Mouse (Mus musculus) spleen, postnatal 4 days (tissue): Measurements from ENCODE around the gene Mef2c.

ENCODE experiments used
- DNase-seq, 2 experiments: peaks; one replicate each; pipeline ENCODE4 v3.0.0; 2022; ENCODE audit warnings: low spot score in 2 of 2

Mef2c gene

GRCm38 (mm10) chr13:83503919-83504318 is at the start of gene Mef2c:
Mef2c (plus strand) TSS chr13:83504034.
- DNase-seq: no peak

GRCm38 (mm10) chr13:83458729-83459128 is 45.1 kb upstream of the Mef2c start:
- no peak for DNase-seq

DNA sequence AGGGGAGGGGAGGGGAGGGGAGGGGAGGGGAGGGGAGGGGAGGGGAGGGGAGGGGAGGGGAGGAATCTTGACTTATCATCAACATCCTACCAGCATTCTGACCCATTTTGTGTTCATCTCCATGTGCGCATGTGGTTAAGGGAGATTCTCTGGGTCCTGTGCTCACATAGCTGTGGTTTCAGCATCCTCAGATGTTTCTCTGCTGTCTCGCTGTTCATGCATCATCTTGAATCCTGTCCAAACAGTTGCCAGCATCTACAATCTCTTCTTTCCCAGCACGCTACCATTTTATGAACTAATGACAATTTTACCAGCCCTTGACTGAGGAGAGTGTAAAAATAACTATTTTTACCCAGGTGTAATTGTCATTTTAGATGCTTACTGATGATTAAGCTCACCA is 44.2 kb upstream of the Mef2c start:
- no peak for DNase-seq

DNA sequence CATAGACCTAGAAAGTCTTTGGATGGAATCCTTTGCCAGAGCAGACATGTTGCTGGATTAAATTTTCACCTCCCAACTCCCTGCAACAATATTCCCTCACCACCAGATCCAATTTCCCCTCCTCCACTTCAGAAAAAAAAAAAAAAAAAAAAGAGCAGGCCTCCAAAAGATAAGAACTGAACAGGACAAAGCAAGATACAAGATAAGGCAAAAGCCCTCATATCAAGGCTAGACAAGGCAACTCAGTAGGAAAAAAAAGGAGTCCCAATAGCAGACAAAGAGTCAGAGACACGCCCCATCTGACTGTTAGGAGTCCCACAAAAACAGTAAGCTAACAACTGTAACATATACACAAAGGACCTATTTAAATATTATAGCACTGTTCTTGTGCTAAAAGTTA is 43.2 kb upstream of the Mef2c start:
- DNase-seq: no peak

DNA sequence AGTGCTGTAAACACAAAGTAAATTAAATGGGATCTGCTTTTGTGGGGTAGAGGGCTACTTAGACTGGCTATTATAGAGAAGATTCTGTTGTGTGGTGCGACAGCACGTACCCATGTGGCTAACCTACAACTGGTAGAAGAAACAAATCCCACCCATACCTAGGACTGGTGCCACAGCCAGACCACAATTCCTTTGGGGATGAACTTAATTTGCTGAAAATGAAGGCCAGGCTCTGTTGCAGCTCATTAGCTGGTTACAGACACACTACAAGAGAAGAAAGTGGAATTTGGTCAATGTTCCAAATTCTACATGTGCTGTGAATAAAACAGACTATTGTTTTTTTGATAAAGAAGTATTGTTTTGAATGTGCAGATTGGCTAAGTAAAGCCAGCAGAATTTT is 42.3 kb upstream of the Mef2c start:
- DNase-seq: no peak

GRCm38 (mm10) chr13:83466756-83467155 is 37.1 kb upstream of the Mef2c start:
- no peak for DNase-seq

DNA sequence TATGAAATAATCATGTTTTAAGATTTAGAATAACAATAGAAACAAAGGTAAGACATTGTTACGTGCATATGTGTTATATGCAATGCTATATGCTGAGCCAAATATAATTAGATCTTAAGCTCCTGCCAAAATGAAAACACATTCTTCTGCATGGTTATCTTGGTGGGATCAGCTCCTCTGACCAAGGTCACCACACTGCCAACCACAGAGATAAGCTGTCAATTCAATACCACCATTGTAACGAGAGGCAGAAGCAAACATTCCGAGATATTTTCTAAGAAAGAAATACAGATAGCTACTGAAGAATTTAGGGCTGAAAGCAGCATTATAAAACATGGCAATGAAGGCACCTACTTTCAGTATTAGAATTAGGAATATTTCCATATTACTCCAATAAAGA is 35.0 kb upstream of the Mef2c start:
- no peak for DNase-seq

DNA sequence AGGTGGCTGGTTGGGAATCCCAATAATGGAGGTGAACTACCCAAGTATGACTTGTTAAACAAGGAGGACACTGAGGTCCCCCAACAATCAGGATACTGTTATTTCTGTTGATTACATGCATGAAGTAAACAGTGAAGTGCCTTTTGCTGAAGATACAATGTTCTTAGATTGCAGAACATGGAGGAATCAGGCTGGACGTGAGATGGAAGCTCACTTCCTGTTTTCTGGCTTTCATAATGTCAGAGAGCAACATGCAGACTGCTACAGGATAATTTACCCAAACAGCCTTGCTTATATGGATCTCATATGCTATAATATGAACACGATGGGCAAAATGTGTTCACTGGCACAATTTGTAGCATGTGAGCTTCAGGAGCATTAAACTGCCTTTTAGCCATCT is 30.1 kb upstream of the Mef2c start:
- DNase-seq: no peak

DNA sequence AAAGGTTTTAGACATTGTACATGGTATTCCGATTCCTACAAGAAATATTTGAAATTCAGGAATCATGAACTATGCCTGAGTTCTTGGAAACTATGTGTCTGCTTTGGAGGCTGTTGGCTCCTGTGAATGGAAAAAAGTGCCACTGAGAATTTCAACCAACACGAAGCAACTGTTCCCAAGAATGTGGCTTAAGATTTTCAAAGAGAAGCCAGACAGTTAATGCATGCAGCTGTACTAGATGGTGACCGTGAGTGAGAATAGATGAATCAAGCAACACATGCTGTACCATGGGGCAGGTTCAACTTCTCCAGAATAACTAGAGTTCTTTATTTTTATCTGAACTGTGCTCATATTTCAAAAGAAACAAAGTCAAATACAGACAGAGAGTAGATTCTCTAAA is 23.4 kb upstream of the Mef2c start:
- no peak for DNase-seq

GRCm38 (mm10) chr13:83481310-83481709 is 22.5 kb upstream of the Mef2c start:
- no peak for DNase-seq

- no peak for DNase-seq
These were observed 21.7 kb upstream of the Mef2c start for GRCm38 (mm10) chr13:83482087-83482486.

- no peak for DNase-seq
These were observed 19.6 kb upstream of the Mef2c start for GRCm38 (mm10) chr13:83484215-83484614.

DNA sequence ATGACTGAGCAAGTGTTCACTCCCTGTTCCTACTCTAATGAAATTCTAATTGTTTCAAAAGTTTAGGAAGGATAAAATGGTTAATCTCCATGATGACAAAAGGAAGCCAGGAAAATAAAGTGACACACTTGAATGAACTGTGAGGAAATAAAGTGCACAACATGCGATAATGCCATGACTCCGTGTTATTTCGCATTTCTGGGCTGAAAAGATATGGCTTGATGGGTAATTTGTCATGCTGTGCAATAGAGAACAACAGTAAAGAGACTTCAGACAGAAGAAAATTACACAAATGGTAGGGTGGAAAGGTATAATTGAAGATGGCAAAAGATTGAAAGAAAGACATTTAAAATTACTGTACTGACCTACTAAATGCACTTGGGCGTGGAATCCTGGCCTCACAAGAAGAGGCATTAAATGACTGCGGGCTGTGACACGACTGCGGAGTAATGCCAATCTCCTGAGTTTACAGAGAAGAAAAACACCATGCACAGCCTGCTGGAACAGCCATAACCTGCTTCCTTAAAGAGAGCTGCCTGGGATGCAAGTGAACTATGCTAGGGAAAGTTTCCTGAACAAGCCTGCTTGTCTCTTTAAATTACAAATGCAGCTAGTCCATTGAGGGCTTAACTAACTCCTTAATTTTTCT is 19.0 kb upstream of the Mef2c start:
- no peak for DNase-seq

GRCm38 (mm10) chr13:83492051-83492450 is 11.8 kb upstream of the Mef2c start:
- DNase-seq: no peak

GRCm38 (mm10) chr13:83497708-83498107 is 6.1 kb upstream of the Mef2c start:
- no peak for DNase-seq

GRCm38 (mm10) chr13:83499526-83499925 is 4.3 kb upstream of the Mef2c start:
- DNase-seq: no peak

DNA sequence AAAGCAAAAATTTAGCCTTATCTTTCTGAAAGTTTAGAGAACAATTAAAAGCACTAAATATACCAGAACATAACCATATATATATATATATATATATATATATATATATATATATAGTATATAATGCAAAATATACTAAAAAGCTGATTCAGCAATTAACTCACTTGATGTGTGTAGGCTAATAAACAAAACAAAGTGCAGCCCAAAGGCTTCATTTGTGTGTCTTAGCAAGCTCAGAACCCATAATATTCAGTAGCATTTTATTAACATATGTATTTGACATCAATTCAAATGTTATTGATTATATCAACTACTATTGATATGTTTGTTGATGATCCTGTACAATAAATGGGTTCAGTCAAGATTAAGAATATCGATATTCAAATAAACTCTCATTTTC is 3.9 kb downstream of the Mef2c start:
- no peak for DNase-seq

- DNase-seq: no peak
These were observed 11.2 kb downstream of the Mef2c start for GRCm38 (mm10) chr13:83515013-83515547.

- DNase-seq: peak; percentile 46 to 66
These were observed 14.1 kb downstream of the Mef2c start for GRCm38 (mm10) chr13:83517660-83518609.

DNA sequence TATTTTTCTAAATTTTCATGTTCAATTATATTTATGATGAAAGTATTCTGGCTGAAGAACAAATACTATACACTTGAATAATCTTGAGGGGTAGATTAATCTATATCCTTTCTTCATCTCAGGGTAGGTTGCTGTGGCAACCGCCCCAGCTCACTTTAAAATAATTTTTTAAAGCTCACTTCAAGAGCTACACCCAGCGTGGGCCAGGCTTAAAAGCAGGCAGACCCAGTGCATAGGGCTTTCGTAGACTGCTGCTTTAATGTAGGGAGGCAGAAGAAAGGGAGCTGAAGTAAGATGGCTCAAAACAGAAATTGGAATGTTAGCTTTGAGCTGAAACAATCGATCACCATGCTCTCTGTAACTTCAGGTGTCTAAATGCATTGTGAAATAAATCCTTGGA is 17.0 kb downstream of the Mef2c start:
- no peak for DNase-seq

- peak; percentile 34 to 71 for DNase-seq
These were observed 19.6 kb downstream of the Mef2c start for GRCm38 (mm10) chr13:83523232-83523969.
